Mouse (Mus musculus) adrenal gland, adult 8-10 months (tissue): Measurements from ENCODE around the gene Nxnl1. TPM values are rescaled to one million over a fixed set of nuclear protein-coding genes. Genes with fewer than 3 reads are reported as not detected.

ENCODE experiments used
- DNase-seq: peaks from one replicate; pipeline ENCODE4 v3.0.0; 2022
- total RNA-seq, 4 experiments: library from RNA; stranded (reverse); gene quantifications; 2 replicates each; pipeline ENCODE4 v1.2.4; 2022

Gene Nxnl1
- total RNA-seq, result 1 to 10 TPM in 1 of 4 experiments, under 1 TPM in 3; 0.40 to 1.3 (median 0.49) TPM

DNA sequence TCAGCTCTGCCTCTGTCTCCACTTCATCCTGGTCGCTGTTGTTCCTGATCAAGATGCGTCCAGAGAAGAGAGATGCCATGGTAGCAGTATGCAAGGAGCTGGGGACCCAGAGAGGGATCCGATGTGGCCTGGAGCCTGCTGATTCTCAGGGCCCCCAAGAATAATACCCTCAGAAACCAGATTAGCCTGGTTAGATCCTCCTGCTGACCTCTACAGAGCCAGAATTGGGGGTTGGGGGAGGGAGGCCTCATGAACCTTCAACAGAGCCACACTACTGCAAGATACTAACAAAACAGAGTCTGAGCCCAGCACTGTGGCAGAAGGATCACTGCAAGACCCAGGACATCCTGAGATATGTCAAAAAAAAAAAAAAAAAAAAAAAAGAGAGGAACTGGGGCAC is at the start of gene Nxnl1:
Nxnl1 (minus strand) TSS at position 101 of the 400 bp plus-strand sequence.
- no peak for DNase-seq

DNA sequence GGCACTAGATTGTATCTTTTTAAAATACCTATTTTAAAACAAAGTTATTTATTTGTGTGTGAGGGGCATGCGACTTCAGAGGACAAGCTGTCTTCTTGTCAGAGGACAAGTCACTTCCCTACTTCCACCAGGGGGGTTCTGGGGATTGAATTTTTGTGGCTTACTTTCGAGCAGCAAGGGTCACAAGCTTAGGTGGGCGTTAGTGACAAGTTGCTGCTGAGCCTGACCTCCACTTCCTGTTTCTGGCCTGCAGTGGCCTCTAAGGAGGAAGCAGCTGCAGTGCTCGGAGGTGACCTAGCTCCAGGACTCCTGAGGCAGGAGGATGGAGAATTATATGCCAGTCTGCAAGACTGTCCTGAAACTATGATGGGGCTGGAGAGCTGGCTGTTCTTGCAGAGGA is 47.0 kb upstream of the Nxnl1 start:
- DNase-seq, result no peak

DNA sequence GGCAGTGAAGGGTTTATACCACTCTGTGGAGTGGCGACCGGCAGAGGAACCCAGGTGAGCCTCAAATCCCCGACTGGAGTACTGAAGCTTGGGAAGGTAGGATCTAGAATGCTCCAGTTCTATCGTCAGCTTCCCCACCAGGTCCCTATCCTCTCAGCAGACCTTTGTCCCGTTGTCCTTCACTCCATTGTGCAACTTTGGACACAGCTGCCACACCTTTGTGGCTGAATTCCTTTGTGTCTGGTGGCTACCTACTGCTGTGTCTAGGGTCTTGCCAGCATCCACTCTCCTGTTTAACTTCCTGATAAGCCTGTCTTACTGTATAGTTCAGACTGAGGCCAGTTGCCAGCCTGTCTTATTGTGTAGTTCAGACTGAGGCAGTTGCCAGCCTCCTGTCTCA is 45.7 kb upstream of the Nxnl1 start:
- DNase-seq, result no peak

DNA sequence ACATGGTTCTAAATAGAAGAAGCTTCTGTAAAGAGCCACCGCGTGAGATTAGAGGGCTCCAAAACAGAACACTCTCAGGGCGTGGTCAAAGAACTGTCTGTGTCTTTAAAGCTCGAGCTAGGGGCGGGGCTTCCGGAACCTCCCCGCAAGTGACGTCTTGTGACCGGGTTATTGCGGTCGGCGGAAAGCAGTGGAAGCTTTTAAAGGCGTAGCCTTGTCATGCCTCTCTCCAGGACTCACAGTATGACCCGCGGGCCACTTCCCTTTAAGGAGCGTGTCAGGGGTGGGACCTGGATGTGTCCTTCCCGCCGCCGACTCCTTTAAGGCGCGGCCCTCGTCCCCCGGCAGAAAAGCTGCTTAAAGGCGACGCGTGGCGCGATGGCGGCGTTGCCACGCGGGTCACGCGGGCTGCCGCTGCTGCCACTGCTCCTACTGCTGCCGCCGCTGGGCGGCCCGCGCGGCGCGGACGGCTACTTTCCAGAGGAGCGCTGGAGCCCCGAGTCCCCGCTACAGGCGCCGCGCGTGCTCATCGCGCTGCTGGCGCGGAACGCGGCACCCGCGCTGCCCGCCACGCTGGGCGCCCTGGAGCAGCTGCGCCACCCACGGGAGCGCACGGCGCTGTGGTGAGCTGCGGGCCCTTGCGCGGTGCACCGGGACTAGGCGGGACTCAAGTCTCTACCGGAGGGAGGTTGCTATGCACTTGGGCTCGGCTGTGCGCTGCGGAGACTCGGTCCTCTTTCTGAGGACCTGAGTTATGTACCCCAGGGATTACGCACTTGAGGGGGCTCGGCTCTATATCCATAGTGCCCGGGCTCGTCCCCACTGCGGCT is 44.6 kb upstream of the Nxnl1 start, which contains the start of gene Colgalt1:
Colgalt1 (plus strand) TSS at position 177 of the 830 bp plus-strand sequence.
- peak; percentile 99 for DNase-seq

DNA sequence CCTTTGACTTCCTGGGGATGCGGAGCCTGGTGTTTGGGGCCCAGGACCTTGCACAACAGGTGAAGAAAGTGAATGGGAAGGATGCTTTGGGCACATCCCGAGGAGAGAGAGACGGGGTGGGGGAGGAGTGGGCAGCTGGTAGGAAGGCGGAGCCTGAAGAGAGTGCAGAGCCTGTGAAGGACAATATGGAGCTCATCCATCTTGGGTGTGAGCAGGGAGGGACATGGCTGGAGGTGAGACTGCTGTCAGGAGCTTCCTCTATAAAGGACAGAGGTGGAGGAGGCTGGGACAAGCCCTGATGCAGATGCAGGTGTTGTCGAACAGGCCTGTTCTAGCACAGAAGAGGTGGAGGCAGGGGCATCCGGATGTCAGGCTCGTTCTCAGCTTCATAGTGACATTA is 37.6 kb upstream of the Nxnl1 start:
- no peak for DNase-seq

DNA sequence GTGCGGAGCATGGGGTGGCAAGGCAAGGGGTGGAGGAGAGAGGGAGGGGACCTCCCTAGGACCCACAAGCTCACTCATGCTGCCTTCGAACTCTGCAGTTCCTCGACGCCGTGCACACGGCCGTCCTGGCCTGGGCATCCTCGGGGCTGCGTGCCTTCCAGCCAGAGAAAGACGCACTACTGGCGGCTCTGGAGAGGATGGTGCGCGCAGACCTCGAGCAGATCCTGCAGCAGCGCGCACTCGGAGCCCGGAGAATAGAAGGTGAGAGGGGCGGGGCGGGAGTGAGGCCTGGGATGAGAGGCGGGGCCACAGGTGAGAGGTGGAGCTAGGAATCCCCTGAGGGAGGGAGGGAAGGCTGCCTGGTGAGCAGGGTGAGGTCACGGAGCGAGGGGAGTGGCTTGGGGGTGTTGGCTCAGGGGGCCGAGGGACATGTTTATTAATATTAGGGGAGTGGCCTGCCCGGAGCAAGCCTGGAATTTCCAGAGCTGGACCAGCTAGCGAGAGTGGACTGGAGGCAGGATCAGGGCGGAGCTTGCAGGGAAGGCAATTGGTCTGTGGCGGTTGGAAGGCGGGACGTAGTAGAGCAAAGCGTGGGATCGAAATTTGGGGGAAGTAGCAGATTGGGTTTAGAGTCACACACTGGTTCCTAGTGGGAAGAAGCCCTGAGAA is 36.4 kb upstream of the Nxnl1 start:
- peak; percentile 76 for DNase-seq

DNA sequence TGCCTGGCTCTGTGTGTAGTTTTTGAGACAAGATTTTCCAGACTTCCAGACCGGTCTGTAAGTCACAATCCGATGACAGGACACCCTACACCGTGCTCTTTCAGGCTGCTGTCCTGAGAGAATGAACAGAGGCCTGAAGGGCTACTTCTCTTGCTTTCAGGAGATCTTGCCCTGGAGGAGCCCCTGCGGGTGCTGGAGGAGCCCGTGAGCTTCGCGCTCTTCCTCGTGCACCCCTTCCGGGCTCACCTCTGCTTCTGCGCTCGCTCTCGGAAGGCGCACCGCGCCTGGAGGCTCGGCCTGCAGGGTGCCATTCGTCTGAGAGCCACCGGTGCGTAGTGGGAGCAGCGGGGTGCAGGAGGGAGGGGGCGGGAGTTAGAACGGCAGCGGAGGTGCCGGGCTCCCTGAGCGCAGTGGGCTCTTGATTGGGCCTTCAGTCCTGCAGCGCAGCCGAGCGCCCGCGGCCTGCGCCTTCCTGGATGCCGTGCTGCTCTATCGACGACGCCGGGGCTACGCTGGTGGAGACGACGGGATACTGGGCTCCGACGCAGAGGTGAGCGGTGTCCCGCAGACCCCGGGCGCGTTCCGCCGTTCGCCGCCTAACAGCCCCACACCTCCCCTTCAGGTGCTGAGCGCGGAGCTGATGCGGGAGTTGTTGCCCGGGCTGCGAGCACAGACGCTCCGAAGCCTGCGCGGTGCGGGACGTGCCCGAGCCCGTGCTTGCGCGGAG is 35.7 kb upstream of the Nxnl1 start:
- no peak for DNase-seq

DNA sequence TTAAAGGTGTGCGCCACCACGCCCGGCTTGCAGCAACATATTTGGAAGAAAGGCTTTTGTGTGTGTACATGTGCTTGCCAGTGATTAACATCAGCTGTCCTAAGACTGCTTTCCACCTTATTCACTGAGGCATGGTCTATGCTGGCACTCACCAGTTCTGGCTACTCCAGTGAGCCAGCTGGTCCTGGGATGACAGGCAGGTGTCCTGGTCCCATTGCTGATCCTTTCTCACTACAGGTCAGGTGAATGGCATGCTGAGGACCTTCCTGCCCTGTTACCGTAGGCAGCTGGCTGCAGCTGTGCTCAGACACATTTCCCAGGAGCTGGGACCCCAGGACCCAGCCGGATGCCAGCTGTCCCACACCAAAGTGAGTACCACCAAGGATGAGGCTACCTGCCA is 32.4 kb upstream of the Nxnl1 start:
- no peak for DNase-seq

DNA sequence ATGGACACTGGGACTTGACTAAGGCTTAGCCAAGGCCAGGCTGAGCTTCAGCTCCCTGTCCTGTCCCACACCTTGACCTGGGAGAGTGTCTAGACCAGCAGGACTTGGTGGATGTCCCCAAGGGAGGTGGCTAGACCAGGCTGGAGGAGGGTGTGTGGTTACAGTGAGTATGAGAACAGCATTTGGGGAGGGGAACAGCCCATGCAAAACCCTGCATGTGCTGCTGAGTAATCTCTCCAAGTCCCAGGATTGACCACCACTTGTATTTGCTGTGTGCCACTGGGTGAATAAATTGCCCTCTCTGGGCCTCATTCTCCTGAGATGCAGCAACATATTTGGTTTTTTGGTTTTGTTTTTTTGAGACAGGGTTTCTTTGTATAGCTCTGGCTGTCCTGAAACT is 32.0 kb upstream of the Nxnl1 start:
- no peak for DNase-seq

DNA sequence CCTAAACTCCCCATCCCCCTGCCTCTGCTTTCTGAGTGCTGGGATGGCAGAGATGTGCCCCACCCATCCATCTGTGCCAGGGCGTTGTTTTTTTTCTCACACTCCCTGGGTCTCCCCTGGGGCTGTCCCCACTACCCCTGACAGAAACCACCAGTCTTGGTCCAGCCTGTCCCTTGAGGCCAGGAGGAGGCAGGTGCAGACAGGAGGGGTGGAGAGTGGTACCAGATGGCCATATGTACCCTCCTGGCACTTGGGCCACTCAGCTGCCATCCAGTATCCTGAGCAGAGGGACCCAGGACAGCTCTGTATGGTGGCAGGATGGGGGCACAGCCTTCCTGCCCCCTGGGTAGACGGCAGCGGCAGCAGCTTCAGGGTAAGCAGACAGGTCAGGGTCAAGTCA is 31.1 kb upstream of the Nxnl1 start, which contains the start of gene Fam129c:
Fam129c (plus strand) TSS at position 198 of the 400 bp plus-strand sequence.
- DNase-seq, result no peak

DNA sequence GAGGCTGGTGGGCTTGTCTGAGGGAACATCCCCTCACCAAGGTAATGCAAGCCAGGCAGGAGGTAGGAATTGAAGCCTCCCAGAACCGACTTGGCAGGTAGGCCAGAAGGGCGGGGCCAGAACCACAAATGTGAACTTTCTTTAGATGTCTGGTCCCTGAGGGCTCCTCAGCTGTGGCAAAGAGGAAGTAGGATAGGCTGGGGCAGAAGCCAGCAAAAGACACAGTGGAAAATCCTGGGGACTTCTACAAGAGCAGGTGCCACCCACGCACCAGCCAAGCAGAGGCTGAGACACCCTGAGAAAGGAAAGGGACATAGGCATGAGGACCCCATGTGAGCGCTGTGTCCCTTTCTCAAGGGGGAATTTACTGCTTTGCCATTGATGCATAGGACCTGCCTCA is 30.4 kb upstream of the Nxnl1 start:
- no peak for DNase-seq

DNA sequence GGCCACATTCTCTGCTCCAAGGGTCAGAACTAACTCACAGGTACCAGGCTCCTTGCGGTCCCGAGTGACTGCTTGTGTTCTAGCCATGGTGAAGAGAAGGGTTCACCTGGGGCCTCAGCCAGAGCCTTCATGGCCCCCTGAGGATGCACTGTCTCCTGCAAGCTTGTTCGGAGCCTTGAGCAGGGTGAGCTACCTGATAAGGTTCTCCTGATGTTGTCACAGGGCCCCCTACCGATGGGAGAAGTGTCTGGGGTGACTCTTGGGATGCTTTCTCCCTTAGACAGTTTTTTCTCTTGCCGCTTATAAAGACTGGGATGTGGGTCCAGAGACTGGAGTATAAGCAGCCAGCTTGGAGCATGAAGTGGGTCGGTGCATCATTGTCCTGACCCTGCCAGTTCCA is 30.0 kb upstream of the Nxnl1 start:
- DNase-seq, result no peak

DNA sequence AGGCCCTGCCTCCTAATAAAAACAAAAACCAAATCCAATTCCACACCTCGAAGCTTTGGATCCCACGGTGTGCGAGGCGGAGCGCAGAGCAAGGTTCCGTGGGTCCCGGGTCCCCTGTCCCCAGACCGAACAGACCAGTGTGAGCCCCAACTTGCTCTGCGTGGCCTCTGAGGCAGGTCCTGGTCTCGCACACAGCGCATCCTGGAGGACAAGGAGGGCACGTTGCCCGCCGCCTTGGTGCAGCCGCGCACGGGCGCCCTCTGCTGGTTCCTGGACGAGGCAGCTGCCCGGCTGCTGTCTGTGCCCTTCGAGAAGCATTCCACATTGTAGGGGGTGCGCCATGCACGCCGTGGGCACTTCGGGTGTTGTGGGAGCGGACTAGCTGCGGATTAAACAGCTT is 29.5 kb upstream of the Nxnl1 start:
- peak; percentile 77 for DNase-seq

DNA sequence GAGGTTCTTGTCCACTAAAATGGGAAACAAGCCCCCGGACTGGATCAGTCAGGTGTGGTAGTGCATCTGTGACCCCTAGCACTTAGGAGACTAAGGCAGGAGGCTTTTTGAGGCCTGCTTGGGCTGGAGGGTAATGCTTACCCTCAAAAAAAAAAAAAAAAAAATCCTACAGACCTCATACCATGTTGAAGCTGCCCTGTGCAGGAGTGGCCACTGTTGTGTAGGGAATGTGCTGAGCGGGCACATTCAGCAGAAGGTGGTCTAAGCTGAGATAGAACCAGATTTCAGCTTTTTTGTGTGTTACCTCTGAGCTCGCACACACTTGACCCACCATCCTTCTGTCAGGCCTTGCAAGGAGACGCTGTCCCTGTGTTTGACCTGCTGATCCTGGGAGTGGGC is 27.9 kb upstream of the Nxnl1 start:
- no peak for DNase-seq

DNA sequence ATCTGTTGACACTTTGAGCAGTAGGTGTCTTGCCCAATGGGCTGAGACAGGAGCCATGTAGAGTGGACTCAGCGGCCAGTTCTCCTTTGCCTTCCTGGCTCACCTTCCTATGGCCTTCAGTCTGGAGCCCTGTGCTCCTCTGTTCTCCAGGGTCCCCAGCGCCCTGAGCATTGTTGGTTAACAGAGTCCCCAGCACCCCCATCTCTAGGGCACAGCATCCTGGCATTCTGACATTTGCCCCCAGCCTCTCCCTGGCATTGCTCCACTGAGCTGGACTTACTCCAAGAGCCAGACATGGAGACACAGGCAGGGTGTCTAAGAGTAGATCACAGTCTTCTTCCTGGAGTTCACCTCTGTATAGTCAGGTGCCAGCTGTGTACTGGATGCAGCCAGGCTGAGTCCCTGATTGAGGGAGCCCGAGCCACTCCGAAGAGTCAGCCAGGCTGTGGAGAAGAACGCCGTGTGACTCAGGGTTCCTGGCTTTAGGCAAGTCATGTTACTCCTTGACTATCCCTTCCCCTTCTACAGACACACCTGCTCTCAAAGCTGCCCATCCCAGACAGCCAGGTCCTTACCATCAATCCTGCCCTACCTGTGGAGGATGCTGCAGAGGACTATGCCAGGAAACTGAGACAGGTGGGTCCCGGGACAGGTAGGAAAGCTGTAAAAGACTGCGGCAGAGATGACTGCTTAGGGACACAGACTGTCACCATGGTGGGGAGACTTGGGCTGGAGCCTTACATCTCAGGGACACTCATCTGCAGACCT is 27.3 kb upstream of the Nxnl1 start:
- DNase-seq, result no peak

DNA sequence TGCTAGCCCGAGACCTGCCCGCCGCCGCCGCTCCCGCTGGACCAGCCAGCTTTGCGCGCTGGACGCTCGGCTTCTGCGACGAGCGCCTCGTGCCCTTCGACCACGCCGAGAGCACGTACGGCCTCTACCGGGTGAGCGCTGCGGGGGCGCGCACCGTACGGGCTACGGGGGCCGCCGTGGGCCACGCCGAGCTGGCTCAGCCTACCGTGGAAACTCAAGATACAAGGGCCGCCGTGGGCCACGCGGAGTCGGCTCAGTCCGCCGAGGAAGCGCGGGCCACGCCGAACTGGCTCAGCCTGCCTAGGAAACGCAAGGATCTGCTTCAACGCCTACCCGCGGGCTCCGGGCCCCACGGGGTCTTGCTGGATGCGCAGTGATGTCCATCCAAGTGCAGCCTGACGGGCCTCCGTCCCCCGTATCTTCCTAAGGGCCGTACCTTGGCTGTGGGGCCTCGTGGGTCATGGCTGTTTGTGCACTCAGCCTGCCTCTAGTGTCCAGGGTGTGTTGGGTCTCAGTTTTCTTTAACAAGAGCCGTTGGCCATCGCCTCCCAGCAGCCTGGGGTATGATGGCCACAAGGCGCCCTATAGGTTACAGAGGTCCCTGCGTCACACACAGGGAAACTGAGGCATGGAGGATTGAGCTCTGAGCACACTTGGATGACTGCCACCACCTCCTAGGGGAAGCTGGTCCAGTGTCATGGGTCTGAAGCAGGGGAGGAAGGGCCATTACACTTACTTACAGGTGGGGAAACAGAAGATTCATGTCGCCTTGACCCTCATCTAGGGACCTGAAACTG is 26.2 kb upstream of the Nxnl1 start:
- peak; percentile 73 for DNase-seq

DNA sequence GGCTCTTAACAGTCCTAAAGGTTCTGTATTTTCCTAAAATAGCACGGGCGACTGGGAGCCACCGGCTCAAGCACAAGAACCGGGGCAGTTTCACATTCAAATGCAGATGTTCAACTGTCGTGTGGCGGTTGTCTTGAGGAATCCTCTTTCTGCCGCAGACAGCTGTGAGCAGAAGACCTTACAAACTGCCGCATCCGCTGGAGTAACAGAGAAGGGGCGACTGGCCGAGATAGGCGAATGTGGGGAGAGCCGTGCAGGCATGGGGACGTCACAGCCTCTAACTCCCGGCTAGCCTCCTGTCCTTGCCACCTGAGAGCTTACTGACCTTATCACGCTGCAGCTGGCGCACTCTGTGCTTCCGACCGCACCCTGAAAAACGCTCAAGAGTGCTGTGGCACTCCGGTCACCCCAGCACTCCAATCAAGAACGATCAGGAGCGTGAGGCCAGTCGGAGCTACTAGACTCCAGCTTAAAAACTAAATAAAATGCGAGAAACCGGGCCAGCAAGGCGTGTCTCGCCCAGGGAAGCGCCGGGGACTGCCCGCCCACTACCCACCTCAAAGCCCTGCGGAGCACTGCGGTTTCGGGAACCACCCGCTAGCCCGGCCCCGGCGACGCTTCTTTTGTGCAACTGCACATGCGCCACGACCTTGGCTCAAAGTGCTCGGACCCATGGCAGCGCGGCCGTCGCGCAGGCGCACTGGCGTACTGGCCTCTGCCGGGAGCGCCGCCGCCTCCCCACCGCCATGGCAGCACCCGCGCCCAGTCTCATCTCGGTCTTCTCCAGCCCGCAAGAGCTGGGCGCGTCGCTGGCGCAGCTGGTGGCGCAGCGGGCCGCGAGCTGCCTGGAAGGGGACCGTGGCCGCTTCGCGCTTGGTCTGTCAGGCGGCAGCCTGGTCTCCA is 25.3 kb upstream of the Nxnl1 start, which contains the start of gene Pgls:
Pgls (plus strand) TSS at position 706 of the 903 bp plus-strand sequence.
- DNase-seq, result peak; percentile 94

DNA sequence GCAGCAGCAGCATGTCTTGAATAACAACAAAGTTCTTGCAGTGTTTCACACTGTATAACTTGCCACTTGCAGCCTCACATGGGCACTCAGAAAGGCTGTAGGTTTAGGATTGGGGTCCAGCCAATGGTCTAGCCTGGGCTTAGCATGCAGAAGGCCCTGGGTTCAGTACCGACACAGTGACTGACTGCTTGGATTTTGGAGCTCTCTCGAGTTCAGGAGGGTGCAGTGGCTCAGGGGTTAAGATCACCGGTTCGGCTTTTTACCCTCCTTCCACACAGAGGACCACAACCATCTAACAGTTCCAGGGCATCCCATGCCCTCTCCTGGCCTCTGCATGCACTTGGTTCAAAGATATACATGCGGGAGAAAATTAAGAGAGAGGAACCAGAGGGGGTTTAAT is 24.6 kb upstream of the Nxnl1 start:
- DNase-seq, result no peak

DNA sequence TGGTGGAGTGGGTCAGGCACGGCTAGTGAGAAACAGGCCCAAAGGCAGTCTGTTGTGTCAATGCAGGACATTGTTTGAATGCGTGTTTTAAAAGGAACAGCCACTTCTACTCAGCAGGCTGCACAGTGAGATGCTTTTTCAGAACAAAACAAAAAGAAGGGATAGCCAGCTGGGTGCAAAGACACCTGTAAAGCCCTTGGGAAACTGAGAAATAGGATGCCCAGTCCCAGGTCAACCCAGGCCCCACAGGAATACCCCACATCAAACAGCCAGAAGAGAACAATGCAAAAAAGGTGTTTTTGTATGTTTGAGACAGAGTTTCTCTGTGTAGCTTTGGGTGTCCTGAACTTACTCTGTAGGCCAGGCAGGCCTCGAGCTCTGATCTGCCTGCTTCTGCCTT is 22.4 kb upstream of the Nxnl1 start:
- no peak for DNase-seq

DNA sequence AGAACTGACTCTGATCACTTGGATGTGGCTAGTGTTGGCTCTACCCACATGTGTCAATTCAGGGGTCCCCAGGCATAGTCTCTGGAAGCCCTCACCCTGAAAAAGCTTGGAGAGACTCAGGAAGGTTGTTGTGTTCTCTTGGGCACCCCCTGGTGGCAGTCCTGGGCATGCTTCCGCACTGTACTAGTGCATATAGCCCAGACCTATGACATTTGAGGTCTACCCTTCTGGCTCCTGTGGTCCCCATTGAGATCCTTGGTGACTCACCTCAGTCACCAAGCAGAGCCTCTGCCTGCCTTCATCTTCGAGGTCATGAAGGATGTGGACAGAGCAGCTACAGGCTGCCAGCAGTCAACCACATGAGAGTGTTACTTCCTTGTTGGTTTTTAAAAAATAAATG is 20.5 kb upstream of the Nxnl1 start:
- DNase-seq, result no peak
